Mouse (Mus musculus): Measurements from ENCODE around the gene Lhfpl5.

DNA sequence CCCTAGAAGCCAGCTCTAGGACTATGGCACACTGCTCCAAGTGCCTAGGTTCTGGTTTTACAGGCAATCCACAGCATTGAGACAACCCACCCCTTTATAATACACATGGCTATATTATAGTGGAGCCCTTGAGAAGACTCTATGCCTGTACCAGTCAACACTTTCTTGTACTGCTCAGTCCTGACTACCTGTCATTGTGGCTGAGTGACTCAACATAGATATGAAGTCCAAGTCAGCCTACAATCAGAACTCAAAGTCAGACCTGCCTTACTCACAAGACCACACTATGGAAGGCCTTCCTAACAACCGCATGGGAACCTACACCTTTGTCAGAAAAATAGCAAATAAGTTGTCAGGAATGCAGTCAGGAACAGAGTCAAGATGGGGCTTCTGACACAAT lies 43.3 kb downstream of the Lhfpl5 start:
- no peak for TF ChIP-seq CTCF (IDR thresholded peaks at IDR 0.05; ENCODE audit: control insufficient read depth, insufficient read depth, low read length)
- no peak for TF ChIP-seq POLR2A (IDR thresholded peaks at IDR 0.05; ENCODE audit: borderline replicate concordance, control insufficient read depth, low read depth, low read length)
